Mouse (Mus musculus) G1E (cell line): ENCODE data around the gene Cpne8.

Experiments
- CTCF ChIP-seq: IDR thresholded peaks from 2 replicates; pipeline ENCODE4 v1.5.1; 2012; ENCODE audit warnings: low read depth, low read length, inconsistent platforms, mixed read lengths
- GATA1 ChIP-seq: IDR thresholded peaks from 2 replicates; pipeline ENCODE4 v1.6.1; 2012; ENCODE audit warnings: borderline replicate concordance, low read length, inconsistent platforms, mixed read lengths
- POLR2AphosphoS5 ChIP-seq: IDR thresholded peaks from 2 replicates; pipeline ENCODE4 v1.6.1; 2012; ENCODE audit warnings: low read depth, low read length, inconsistent platforms; ENCODE audit not compliant: insufficient replicate concordance
- TAL1 ChIP-seq: conservative IDR thresholded peaks from 2 replicates; pipeline ENCODE4 v1.6.1; 2012; ENCODE audit warnings: low read depth, low read length, inconsistent platforms, mixed read lengths

- no peak for TF ChIP-seq CTCF
- no peak for TF ChIP-seq TAL1
- no peak for TF ChIP-seq POLR2AphosphoS5
- no peak for TF ChIP-seq GATA1
Observed at GRCm38 (mm10) chr15:90717717-90718116, 38.5 kb upstream of the Cpne8 start.
